Mouse (Mus musculus) brain, embryonic 14.5 days (tissue): ENCODE measurements at regions not wholly inside any gene's neighbourhood (a gene's known extent, or its start where the extent isn't known, plus 50 kb on each side); places are given as distances from the start of the nearest gene placed in this dataset.

ENCODE experiments used
- CTCF ChIP-seq: fragments of 200-500 bp; IDR thresholded peaks from 2 replicates; pipeline ENCODE4 v1.5.1; 2012; ENCODE audit warnings: inconsistent platforms, mild to moderate bottlenecking, moderate library complexity, borderline replicate concordance; ENCODE audit not compliant: insufficient read depth, insufficient read length; ENCODE audit errors: extremely low read depth
- POLR2A ChIP-seq: fragments of 200-500 bp; IDR thresholded peaks from 2 replicates; pipeline ENCODE4 v1.6.1; 2012; ENCODE audit warnings: mild to moderate bottlenecking, inconsistent platforms, borderline replicate concordance; ENCODE audit not compliant: poor library complexity, insufficient read depth, insufficient read length, severe bottlenecking; ENCODE audit errors: extremely low read depth

DNA sequence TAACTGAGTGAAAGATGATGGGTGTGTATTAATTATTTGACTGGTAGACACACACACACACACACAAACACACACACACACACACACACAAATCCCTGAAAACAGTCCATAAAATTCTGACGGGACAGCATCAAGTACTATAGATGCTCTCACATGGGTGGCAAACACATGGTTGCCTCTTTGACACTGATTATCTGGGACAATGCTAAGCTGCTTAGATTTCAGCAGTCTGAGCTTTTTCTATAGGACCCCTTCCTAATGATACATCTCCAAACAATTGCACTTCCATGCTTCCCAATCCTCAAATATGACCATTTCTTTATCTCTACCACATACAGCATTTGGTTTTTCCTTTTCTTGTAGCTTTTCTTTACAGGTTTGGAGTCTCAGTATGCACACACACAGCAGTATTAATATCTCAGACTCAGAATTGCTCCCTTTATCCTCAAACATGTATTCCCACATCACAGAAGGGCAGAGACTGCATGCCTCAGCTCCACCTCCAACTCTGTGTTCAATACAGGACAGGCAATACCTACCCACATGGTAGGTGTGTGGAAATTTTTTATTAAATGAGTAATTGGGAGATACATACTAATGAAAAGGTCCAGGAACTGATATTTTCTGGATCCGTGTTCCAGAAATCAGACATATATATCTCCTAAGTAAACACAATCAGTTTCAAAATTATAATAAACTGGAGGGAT, 110.1 kb upstream of the Igf1 start:
- TF ChIP-seq POLR2A (no peak), CTCF (no peak)
